In genomic region chr13:59909400-59909799, GRCm38 (mm10) we compare ENCODE assay signal across 17 mouse cellular contexts.
"Had no signal": no experiment of that assay in that cellular context is flagged by ENCODE, and none has a peak within 500 bp of the region (broad histone marks: within the 10 kb centered on the region; RNA-seq: fewer than 3 reads in every experiment).

No protein-coding gene starts in this region.

- DNase-seq: kidney, postnatal 10 days; kidney, postnatal 4 days; left cerebral cortex, postnatal 4 days; liver, postnatal 0 days; right cerebral cortex, postnatal 25 days; spleen, adult 18-20 months; thymus, postnatal 25 days had no signal

- H3K9me3 ChIP-seq: limb, embryonic 12.5 days; limb, embryonic 15.5 days; midbrain, embryonic 13.5 days; stomach, embryonic 15.5 days had no signal

- H3K36me3 ChIP-seq: limb, embryonic 12.5 days; limb, embryonic 15.5 days; midbrain, embryonic 13.5 days; stomach, embryonic 15.5 days had no signal

- ATAC-seq: intestine, postnatal 0 days; liver, postnatal 0 days; lung, postnatal 0 days; midbrain, embryonic 13.5 days had no signal

- H3K4me3 ChIP-seq: limb, embryonic 12.5 days; limb, embryonic 15.5 days; midbrain, embryonic 13.5 days; stomach, embryonic 15.5 days had no signal

- H3K4me2 ChIP-seq: limb, embryonic 12.5 days; limb, embryonic 15.5 days; liver, embryonic 11.5 days; lung, embryonic 14.5 days; midbrain, embryonic 13.5 days; stomach, embryonic 15.5 days had no signal

- H3K27me3 ChIP-seq: limb, embryonic 12.5 days; limb, embryonic 15.5 days; midbrain, embryonic 13.5 days; stomach, embryonic 15.5 days had no signal

- H3K4me1 ChIP-seq: stomach, embryonic 15.5 days had no signal

- H3K27ac ChIP-seq: limb, embryonic 12.5 days; liver, embryonic 14.5 days; macrophage; midbrain, embryonic 13.5 days; stomach, embryonic 15.5 days had no signal

- H3K9ac ChIP-seq: limb, embryonic 12.5 days; limb, embryonic 15.5 days; liver, embryonic 14.5 days; liver, postnatal 0 days; lung, embryonic 14.5 days; midbrain, embryonic 13.5 days; stomach, embryonic 15.5 days had no signal
